Mouse (Mus musculus): Measurements from ENCODE around the gene Ndufs7. TPM values are rescaled to one million over a fixed set of nuclear protein-coding genes. Genes with fewer than 3 reads are reported as not detected.

The Ndufs7 gene
- polyA plus RNA-seq, 1 experiment from 2014 or later: 321 TPM

DNA sequence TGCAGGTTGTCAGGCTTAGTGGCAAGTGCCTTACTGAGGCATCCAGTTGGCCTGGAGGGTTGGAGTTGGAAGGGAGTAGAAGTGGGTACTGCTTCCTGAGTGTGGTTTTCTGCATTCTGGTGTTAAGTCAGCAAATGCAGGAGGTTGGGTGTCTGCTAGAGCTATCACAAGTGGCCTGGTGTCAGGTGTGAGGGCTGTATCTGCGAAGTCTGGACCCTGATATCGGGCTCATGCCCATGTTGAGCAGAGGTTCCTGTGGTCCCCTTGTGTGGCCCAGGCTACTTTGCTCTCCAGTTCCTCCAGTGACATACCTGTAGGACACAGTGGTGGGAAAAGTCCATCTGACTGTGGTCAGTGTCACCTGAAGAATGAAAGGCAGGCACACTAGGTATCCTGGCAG is 21.2 kb downstream of the Ndufs7 start:
- Histone ChIP-seq H3K4me2 (no peak overlapping the region), H3K4me3 (no peak overlapping the region), H3K4me1 (peaks cover 48% of the 10 kb centered on the region), H3K27ac (no peak overlapping the region), H3K36me3 (peaks cover 42% of the 10 kb centered on the region), H3K9ac (no peak overlapping the region), H3K27me3 (no peaks in the 10 kb centered on the region), H3K9me3 (no peaks in the 10 kb centered on the region)
- no peak for ATAC-seq (ENCODE audit: borderline replicate concordance, extremely low read depth, low FRiP score, low TSS enrichment)
- WGBS: 89% methylated on average over 2 of the region's 2 CpGs

- peaks cover 46% of the 10 kb centered on the region for H3K4me1 ChIP-seq
- ATAC-seq (ENCODE audit: borderline replicate concordance, extremely low read depth, low FRiP score, low TSS enrichment): no peak
- H3K9ac ChIP-seq: no peak overlapping the region
- 69% methylated on average over 6 of the region's 6 CpGs for WGBS
- no peak overlapping the region for H3K4me3 ChIP-seq
- no peak overlapping the region for H3K27ac ChIP-seq
- no peaks in the 10 kb centered on the region for H3K27me3 ChIP-seq
- H3K4me2 ChIP-seq: no peak overlapping the region
- no peaks in the 10 kb centered on the region for H3K9me3 ChIP-seq
- H3K36me3 ChIP-seq: peaks cover 46% of the 10 kb centered on the region
These were observed 21.8 kb downstream of the Ndufs7 start for GRCm38 (mm10) chr10:80270734-80271181.

- Histone ChIP-seq H3K27me3 (no peaks in the 10 kb centered on the region), H3K9ac (no peak overlapping the region), H3K9me3 (no peaks in the 10 kb centered on the region), H3K4me3 (no peak overlapping the region), H3K4me2 (no peak overlapping the region), H3K36me3 (peaks cover 52% of the 10 kb centered on the region), H3K4me1 (peaks cover 40% of the 10 kb centered on the region), H3K27ac (no peak overlapping the region; the same call in 1 of the 2 replicates)
- WGBS: 85% methylated on average over 5 of the region's 5 CpGs
- no peak for ATAC-seq (ENCODE audit: borderline replicate concordance, extremely low read depth, low FRiP score, low TSS enrichment)
These were observed 22.4 kb downstream of the Ndufs7 start for GRCm38 (mm10) chr10:80271186-80271843.

DNA sequence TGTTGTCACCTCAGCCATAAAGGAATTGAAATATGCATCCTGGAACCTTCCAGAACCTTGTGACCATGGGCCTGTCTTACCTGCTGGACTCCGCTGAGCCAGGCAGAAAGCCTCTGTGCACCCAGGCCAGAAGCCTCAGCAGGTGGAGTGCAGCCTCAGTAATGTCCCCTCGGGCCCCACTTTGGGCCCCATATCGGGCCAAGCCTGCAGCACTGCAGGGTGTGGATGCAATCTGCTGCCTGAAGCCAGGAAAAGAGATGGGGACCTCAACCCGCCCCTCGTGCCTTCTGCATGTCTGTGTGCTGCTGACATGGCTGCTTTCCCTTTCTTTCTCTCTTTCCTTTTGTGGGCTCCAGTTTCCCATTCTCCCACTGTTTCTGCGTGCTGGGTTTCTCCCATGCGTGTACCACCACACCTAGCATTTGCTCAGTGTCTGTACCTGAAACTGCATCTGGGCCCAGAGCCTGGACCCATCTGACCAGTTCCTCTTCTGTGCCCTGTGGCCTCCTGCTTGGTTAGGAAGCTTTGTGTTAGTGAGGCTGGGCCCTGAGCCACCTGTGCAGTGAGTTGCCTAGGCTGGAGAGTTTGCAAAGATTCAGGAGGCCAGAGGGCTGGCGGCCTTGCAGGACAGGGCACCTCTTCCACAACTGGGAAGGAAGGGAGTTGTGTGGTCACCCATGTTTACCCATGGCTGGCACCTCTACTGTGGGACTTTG is 23.1 kb downstream of the Ndufs7 start:
- H3K9ac ChIP-seq: no peak overlapping the region
- H3K4me2 ChIP-seq: no peak overlapping the region
- peaks cover 33% of the 10 kb centered on the region for H3K4me1 ChIP-seq
- no peaks in the 10 kb centered on the region for H3K27me3 ChIP-seq
- no peak for ATAC-seq (ENCODE audit: borderline replicate concordance, extremely low read depth, low FRiP score, low TSS enrichment)
- H3K36me3 ChIP-seq: peaks cover 58% of the 10 kb centered on the region
- 85% methylated on average over 8 of the region's 8 CpGs for WGBS
- no peak overlapping the region for H3K4me3 ChIP-seq
- H3K9me3 ChIP-seq: no peaks in the 10 kb centered on the region
- H3K27ac ChIP-seq: no peak overlapping the region; the same call in 1 of the 2 replicates

GRCm38 (mm10) chr10:80273847-80274246 is 24.9 kb downstream of the Ndufs7 start:
- no peak overlapping the region for H3K9ac ChIP-seq
- H3K4me2 ChIP-seq: no peak overlapping the region
- ATAC-seq (ENCODE audit: borderline replicate concordance, extremely low read depth, low FRiP score, low TSS enrichment): no peak
- no peak overlapping the region for H3K4me3 ChIP-seq
- H3K4me1 ChIP-seq: peaks cover 17% of the 10 kb centered on the region
- H3K27me3 ChIP-seq: no peaks in the 10 kb centered on the region
- H3K36me3 ChIP-seq: peaks cover 69% of the 10 kb centered on the region
- WGBS: 81% methylated on average over 3 of the region's 3 CpGs
- H3K9me3 ChIP-seq: no peaks in the 10 kb centered on the region
- H3K27ac ChIP-seq: no peak overlapping the region

DNA sequence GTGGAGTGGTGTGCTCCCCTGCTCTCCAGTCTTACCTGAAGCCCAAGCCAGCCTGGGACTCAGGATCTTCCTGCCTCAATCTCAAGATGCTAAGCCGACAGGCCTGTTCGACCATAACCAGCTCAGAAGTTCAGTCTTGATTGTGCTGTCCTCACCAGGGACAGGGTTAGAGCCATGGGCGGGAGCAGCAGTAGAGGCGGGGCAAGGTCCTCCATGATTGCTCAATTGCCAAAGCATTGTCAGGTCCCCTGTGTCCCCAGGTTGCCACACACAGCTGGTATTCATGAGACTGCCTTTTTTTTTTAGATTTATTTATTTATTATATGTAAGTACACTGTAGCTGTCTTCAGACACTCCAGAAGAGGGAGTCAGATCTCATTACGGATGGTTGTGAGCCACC is 27.3 kb downstream of the Ndufs7 start:
- Histone ChIP-seq H3K9me3 (no peaks in the 10 kb centered on the region), H3K27ac (no peak overlapping the region), H3K4me2 (no peak overlapping the region), H3K4me1 (peaks cover 10% of the 10 kb centered on the region), H3K36me3 (peaks cover 84% of the 10 kb centered on the region), H3K4me3 (no peak overlapping the region), H3K27me3 (no peaks in the 10 kb centered on the region), H3K9ac (no peak overlapping the region)
- WGBS: 86% methylated on average over 5 of the region's 5 CpGs
- ATAC-seq (ENCODE audit: borderline replicate concordance, extremely low read depth, low FRiP score, low TSS enrichment): no peak

DNA sequence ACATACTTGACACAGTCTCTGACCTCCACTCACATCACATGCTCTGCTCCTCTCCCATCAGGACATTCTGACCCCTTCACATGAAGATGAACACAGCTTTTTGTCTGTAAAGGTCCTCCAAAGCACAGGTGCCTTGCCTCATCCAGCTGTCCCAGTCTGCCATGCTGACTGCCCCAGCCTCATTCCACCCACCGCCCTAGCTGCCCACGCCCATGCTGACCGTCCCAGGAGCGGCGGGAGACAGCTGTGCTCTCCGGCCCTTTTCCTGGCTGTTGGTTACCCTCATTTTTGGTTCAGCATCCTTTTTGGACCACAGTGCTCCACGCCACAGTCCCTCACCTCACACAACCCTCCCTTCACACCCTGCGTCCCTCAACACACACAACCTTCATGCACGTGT is 29.5 kb downstream of the Ndufs7 start:
- ATAC-seq (ENCODE audit: borderline replicate concordance, extremely low read depth, low FRiP score, low TSS enrichment): no peak
- H3K4me1 ChIP-seq: peaks cover 15% of the 10 kb centered on the region
- H3K4me2 ChIP-seq: no peak overlapping the region
- H3K4me3 ChIP-seq: no peak overlapping the region
- H3K9me3 ChIP-seq: no peaks in the 10 kb centered on the region
- H3K9ac ChIP-seq: no peak overlapping the region
- 91% methylated on average over 9 of the region's 9 CpGs for WGBS
- peaks cover 85% of the 10 kb centered on the region for H3K36me3 ChIP-seq
- H3K27me3 ChIP-seq: no peaks in the 10 kb centered on the region
- H3K27ac ChIP-seq: no peak overlapping the region

GRCm38 (mm10) chr10:80279273-80279672 is 30.4 kb downstream of the Ndufs7 start:
- Histone ChIP-seq H3K9ac (no peak overlapping the region), H3K36me3 (peaks cover 86% of the 10 kb centered on the region), H3K27ac (no peak overlapping the region), H3K4me3 (no peak overlapping the region), H3K9me3 (no peaks in the 10 kb centered on the region), H3K27me3 (no peaks in the 10 kb centered on the region), H3K4me1 (peaks cover 15% of the 10 kb centered on the region), H3K4me2 (no peak overlapping the region)
- WGBS: 86% methylated on average over 12 of the region's 12 CpGs
- no peak for ATAC-seq (ENCODE audit: borderline replicate concordance, extremely low read depth, low FRiP score, low TSS enrichment)

GRCm38 (mm10) chr10:80281304-80281703 is 32.4 kb downstream of the Ndufs7 start:
- no peaks in the 10 kb centered on the region for H3K9me3 ChIP-seq
- H3K27ac ChIP-seq: peak overlapping the region; percentile 89
- H3K36me3 ChIP-seq: peaks cover 86% of the 10 kb centered on the region
- WGBS: 68% methylated on average over 7 of the region's 7 CpGs
- no peak overlapping the region for H3K9ac ChIP-seq
- H3K4me1 ChIP-seq: peaks cover 15% of the 10 kb centered on the region
- no peak overlapping the region for H3K4me3 ChIP-seq
- no peak overlapping the region for H3K4me2 ChIP-seq
- H3K27me3 ChIP-seq: no peaks in the 10 kb centered on the region
- no peak for ATAC-seq (ENCODE audit: borderline replicate concordance, extremely low read depth, low FRiP score, low TSS enrichment)

DNA sequence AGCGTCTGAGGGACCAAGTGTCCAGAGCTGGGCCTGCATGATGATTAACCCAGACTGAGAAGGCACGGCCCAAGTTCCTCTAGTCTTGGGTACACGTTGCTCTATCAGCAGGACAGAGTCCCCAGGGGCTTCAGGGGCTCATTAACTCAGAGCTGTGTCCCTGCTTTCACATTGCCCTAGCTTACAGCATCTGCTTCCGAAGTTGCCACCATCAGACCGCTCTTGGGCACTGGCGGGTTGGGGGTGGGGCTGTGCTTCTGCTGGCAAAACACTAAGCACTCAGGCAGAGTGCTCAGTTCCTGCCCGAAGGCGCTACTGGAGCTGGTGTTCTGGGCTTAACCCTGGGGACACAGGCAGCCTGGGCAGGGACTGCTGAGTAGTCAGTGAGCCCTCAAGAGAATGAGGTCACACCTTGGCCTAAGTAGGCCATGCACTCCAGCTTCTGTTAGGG is 33.0 kb downstream of the Ndufs7 start:
- H3K27ac ChIP-seq: peak overlapping the region; percentile 89
- H3K36me3 ChIP-seq: peaks cover 85% of the 10 kb centered on the region
- H3K9ac ChIP-seq: no peak overlapping the region
- H3K4me3 ChIP-seq: no peak overlapping the region
- H3K4me2 ChIP-seq: no peak overlapping the region
- H3K27me3 ChIP-seq: no peaks in the 10 kb centered on the region
- WGBS: 68% methylated on average over 8 of the region's 8 CpGs
- peaks cover 15% of the 10 kb centered on the region for H3K4me1 ChIP-seq
- peak; percentile 44; the same call in 1 of the 2 replicates for ATAC-seq (ENCODE audit: borderline replicate concordance, extremely low read depth, low FRiP score, low TSS enrichment)
- H3K9me3 ChIP-seq: no peaks in the 10 kb centered on the region

DNA sequence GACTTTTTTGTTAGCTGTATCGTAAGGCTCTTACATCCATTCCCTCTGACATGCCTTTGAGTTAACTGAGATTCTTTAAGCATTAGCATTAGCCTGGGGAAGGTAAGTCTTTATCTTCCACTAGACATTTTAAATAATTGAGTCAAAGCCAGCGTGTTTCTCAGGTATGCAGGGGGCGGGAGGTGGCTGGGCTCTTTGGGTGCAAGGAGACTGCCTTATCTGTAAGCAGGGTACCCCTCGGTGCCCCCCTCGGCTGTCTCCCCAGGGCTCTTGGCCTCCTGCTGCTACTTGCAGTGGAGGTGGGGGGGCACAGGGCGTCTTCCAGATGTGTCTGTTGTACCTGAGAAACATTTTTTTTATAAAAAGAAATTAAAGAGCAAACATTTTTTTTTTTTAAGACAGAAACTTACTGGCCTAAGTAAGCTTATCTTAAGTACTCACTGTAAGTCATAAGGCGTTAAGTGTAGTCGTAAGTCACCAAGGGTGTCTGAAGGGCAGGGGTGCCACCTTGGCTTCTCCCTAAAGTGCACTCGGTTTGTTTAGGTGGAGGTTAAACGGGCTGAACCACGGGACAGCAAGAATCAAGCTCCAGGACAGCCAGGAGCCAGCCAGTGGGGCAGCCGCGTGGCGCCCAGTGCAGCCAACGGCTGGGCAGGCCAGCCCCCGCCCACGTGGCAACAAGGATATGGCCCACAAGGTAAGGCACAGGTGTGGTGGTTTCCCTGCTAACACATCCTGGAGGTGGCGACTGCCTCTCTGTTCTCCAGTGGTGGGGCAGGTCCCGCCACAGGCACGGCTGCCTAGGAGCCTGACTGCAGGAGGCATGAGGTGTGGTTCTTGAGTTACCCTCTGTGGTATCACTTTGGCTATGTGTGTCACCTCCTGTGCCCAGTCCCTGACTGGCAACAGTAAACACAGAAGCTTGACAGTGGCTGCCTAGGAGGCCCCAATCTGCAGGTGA is 33.8 kb downstream of the Ndufs7 start:
- H3K36me3 ChIP-seq: peaks cover 83% of the 10 kb centered on the region
- no peaks in the 10 kb centered on the region for H3K9me3 ChIP-seq
- peak overlapping the region; percentile 89 for H3K27ac ChIP-seq
- no peak overlapping the region for H3K4me3 ChIP-seq
- H3K27me3 ChIP-seq: no peaks in the 10 kb centered on the region
- no peak overlapping the region for H3K4me2 ChIP-seq
- ATAC-seq (ENCODE audit: borderline replicate concordance, extremely low read depth, low FRiP score, low TSS enrichment): 0 out of 2 replicates have a peak, but pooled peaks have one; percentile 8
- H3K9ac ChIP-seq: no peak overlapping the region
- WGBS: 63% methylated on average over 20 of the region's 20 CpGs
- peaks cover 15% of the 10 kb centered on the region for H3K4me1 ChIP-seq

Data from lung, embryonic 15.5 days (tissue).